Mouse (Mus musculus): ENCODE measurements around the gene Akr1a1.
A peak's percentile ranks its signal among the peaks of the same experiment; 100 is the strongest.

Akr1a1 gene

DNA sequence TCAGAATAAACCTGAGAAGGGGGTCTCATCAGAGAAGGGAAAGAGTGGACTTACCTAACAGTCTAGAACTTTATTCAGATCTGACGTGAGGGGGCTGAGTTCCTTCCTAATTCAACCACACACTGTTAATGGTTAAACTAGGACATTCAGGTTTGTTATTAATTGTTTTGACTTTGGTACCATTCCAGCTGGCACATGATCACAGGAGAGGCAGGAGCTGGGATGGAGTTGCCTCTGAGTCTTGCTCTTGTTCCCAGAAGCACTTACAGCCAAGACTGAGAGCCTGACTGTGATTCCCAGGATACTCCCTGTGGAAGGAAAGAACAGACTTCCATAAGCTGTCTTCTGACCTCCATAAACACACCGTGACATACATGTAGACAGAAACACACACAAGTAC is 8.0 kb upstream of the Akr1a1 start:
- no peak for DNase-seq (ENCODE audit: low spot score in 2 of 2)

- DNase-seq (ENCODE audit: low spot score in 2 of 2) = no peak
Measured at GRCm38 (mm10) chr4:116657971-116658370, 6.5 kb upstream of the Akr1a1 start.

GRCm38 (mm10) chr4:116655658-116656057 is 4.2 kb upstream of the Akr1a1 start:
- DNase-seq (ENCODE audit: low spot score in 2 of 2) = no peak

- DNase-seq (ENCODE audit: low spot score in 2 of 2) = no peak
Measured at GRCm38 (mm10) chr4:116655100-116655499, 3.6 kb upstream of the Akr1a1 start.

DNA sequence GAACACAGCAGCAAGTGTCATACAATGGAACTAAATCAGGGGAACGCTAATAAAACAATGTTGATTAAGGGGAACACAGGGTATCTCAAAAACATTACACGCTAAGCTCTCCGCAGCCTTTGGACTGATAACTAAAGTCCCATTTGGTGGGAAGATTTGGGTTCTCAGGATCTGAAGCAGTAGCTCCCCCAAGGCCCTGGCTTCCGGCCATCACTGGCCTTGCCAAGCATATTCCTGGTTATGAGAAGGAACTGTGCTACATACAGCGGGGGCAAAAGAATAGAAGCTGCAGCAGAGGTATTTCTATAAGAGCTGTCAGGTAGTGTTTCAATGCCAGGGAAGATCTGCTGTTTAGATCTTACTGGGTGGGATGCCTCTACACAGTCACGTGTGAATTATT is 1.7 kb upstream of the Akr1a1 start:
- no peak for DNase-seq (ENCODE audit: low spot score in 2 of 2)

DNA sequence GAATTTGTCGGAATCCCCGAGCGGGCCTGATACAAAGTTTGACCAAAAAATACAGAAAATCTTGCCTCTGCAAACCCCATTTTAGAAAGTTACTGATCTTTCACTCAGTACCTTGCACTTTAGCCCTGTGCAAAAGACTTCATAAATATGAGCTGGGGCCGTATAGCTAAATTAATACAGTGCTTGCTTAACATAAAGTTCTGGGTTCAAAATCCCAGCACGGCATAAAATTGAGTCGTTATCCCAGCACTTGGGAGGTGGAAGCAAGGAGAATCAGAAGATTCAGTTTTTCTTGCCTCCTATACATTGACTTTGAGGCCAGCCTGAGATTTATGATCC is 286 bp upstream of the Akr1a1 start:
- no peak for DNase-seq (ENCODE audit: low spot score in 2 of 2)

DNA sequence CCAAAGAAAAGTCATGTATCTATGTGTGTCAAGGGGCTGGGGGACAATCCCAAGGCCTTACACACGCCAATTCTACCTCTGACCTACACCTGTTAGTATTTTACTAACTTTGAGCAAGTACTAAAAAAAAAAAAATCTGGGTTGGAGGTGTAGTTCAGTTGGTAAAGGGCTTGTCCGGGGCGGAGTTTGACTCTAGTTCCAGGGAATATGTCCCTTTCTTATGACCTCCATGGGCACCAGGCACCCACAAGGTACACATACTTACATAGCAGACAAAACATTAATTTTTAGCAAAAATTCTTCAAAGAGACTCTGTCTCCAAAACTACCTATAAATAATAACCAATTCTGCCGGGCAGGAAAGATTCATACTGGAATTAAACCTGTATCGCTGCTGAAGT is 1.1 kb downstream of the Akr1a1 start:
- no peak for DNase-seq (ENCODE audit: low spot score in 2 of 2)

- no peak for DNase-seq (ENCODE audit: low spot score in 2 of 2)
Measured at GRCm38 (mm10) chr4:116649411-116649810, 2.1 kb downstream of the Akr1a1 start.

DNA sequence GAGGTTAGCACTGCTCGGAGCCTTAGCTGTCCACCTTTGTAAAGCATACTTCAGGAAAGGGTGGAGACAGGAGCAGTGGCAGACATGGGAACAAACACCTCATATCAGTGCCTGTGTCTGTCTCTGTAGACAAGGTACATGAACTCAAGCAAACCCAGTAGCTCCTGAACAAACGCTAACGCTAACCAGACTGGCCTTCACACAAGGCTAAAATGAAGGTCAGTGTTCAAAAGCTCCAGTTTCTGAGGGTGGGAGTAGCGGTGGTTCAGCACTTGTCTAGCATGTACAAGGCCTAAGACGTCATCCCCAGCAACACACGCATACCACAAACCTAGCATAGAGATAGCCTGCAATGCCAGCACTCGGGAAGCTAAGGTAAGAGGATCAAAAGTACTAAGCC is 5.9 kb downstream of the Akr1a1 start:
- DNase-seq (ENCODE audit: low spot score in 2 of 2) = no peak

GRCm38 (mm10) chr4:116644326-116644725 is 7.2 kb downstream of the Akr1a1 start:
- peak in 1 of 2 experiments; percentile 25 for DNase-seq (ENCODE audit: low spot score in 2 of 2)

DNA sequence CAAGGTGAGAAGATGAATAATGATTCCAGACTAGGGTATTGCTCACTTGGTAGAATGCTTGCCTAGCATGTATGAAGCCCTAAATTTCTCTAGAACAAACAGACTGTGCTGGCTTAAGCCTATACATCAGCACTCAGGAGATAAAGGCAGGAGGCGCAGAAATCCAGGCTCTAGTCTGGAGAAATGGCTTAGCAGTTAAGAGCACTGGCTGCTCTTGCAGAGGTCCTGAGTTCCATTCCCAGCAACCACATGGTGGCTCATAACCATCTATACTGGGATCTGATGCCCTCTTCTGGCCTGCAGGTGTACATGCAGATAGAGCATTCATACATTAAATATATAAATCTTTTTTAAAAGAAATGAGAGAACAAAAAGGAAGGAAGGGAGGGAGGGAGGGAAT is 9.4 kb downstream of the Akr1a1 start:
- no peak for DNase-seq (ENCODE audit: low spot score in 2 of 2)

DNA sequence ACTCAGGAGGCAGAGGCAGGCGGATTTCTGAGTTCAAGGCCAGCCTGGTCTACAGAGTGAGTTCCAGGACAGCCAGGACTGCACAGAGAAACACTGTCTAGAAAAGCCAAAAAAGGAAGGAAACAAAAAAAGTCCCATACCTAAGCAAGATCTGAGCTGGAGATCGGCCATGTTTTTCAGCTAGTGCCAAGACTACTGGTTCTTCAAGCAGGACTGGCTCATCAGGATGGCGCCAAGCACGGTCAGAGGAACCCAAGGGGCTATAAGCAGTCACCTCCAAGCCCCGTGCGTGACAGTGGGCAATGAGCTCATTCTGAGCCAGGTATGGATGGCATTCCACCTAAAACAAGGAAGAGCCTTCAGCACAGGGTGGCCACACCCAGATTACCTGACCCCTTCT is 12.7 kb downstream of the Akr1a1 start:
- DNase-seq (ENCODE audit: low spot score in 2 of 2) = no peak

DNA sequence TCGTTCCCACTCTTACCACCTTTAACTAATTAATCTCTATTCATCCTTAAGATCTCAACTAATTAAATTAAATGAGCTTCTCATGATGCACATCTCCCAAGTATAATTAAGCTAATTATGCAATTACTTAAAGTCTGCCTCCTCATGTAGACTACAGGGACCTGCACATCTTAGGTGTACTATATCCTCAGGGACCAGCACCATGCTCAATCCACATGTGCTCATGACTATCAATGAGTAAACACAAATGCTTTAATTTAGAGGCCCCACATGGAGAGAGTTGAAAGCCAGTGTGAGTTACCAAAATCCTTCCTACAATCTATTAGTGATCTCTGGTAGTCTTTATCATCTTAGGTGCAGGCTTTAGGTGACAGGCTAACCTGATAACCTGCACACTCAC is 16.3 kb downstream of the Akr1a1 start:
- DNase-seq (ENCODE audit: low spot score in 2 of 2) = no peak

- peak; percentile 62 to 70 for DNase-seq (ENCODE audit: low spot score in 2 of 2)
Measured at GRCm38 (mm10) chr4:116627722-116628662, 23.5 kb downstream of the Akr1a1 start, which contains the start of gene Nasp. Gene Nasp, minus strand, starts transcription at chr4:116627941.

GRCm38 (mm10) chr4:116627359-116627716 is 24.1 kb downstream of the Akr1a1 start:
- peak; percentile 87 to 90 for DNase-seq (ENCODE audit: low spot score in 2 of 2)

- DNase-seq (ENCODE audit: low spot score in 2 of 2) = peak; percentile 73 to 75
Measured at GRCm38 (mm10) chr4:116626658-116627358, 24.7 kb downstream of the Akr1a1 start.

DNA sequence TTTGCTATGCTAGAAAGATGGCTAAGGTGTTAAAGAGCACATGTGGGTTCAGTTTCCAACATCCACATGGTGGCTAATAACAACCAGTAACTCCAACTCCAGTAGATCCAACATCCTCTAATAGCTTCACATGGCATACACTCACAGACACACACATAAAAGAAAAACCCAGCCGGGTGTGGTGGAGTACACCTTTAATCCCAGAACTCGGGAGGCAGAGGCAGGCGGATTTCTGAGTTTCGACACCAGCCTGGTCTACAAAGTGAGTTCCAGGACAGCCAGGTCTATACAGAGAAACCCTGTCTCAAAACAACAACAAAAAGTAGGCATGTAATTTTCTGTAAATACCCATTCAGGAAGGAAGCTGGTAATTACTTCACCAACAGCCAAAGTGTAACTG is 26.6 kb downstream of the Akr1a1 start:
- no peak for DNase-seq (ENCODE audit: low spot score in 2 of 2)

- DNase-seq (ENCODE audit: low spot score in 2 of 2) = no peak
Measured at GRCm38 (mm10) chr4:116615237-116615636, 36.2 kb downstream of the Akr1a1 start.

GRCm38 (mm10) chr4:116612621-116613020 is 38.9 kb downstream of the Akr1a1 start:
- no peak for DNase-seq (ENCODE audit: low spot score in 2 of 2)

DNA sequence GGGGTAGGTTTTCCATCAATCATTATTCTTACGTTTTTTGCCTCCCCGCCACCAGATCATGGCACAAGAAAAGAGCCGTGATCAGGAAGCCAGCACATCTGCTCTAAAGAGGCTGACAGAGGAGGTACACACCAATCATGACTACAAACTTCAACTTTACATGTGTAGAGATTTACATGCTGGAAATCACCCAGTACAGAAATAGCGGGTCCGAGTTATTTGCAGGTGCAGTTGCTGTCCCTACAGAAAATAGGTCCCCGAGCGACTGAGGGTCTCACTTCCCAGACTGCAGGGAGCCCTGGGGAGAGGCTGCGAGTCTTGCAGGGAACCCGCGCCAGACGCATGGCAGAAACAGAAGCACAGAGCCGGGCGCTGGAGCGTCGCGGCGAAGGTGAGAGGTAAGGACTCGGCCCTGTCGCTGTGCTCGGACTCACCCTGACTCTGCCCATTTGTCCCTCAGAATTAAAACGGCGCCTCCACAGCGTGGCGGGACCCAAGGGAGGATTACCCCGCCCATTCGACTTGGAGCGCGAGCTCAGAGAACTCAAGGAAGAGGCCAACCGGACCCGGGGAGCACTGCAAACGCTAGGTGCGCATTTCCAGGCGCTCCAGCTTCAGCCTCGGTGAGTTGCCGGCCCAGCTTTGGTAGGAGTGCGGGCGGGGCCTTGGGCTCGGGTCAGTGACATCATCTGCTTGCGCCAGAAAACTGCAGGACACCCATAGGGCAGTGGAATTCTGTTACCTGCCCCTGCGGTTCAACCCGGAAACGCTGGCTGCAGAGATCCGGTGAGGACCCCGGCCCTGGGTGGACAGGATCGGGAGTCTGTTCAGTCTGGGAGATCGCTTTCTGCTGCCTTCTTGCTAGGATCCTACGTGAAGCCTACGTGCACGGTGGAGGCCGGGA is 54.2 kb downstream of the Akr1a1 start:
- DNase-seq (ENCODE audit: low spot score in 2 of 2) = peak; percentile 18 to 25

DNA sequence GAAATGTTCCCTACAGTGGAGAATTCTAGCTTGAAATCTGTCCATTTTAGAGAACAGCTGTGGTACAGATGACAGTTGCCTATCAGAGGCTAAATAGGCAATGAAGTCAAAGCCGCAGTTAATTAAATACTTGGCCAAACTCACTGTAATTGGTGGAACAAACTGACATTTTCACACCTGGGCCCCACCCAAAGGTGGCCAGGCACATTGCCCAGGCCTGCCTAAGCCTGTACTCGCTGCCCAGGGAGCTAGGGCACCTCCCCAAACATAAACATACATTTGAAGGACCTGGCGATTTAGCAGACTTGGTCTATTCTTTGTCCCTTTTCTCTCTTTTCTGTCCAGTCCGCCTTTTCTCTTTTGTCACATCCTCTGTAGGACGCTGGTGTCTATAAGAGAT is 55.1 kb downstream of the Akr1a1 start, which contains the start of gene Ccdc17:
Ccdc17 (plus strand) TSS at position 276 of the 400 bp plus-strand sequence.
- no peak for DNase-seq (ENCODE audit: low spot score in 2 of 2)

- DNase-seq (ENCODE audit: low spot score in 2 of 2) = no peak
Measured at GRCm38 (mm10) chr4:116595793-116596192, 55.7 kb downstream of the Akr1a1 start.

All from thymus, postnatal 10 days (tissue).